Mouse (Mus musculus) brain, embryonic 14.5 days (tissue): ENCODE measurements around the gene Rps6kb1.

ENCODE experiments used
- CTCF ChIP-seq: fragments of 200-500 bp; IDR thresholded peaks from 2 replicates; pipeline ENCODE4 v1.5.1; 2012; ENCODE audit warnings: inconsistent platforms, mild to moderate bottlenecking, moderate library complexity, borderline replicate concordance; ENCODE audit not compliant: insufficient read depth, insufficient read length; ENCODE audit errors: extremely low read depth
- POLR2A ChIP-seq: fragments of 200-500 bp; IDR thresholded peaks from 2 replicates; pipeline ENCODE4 v1.6.1; 2012; ENCODE audit warnings: mild to moderate bottlenecking, inconsistent platforms, borderline replicate concordance; ENCODE audit not compliant: poor library complexity, insufficient read depth, insufficient read length, severe bottlenecking; ENCODE audit errors: extremely low read depth

DNA sequence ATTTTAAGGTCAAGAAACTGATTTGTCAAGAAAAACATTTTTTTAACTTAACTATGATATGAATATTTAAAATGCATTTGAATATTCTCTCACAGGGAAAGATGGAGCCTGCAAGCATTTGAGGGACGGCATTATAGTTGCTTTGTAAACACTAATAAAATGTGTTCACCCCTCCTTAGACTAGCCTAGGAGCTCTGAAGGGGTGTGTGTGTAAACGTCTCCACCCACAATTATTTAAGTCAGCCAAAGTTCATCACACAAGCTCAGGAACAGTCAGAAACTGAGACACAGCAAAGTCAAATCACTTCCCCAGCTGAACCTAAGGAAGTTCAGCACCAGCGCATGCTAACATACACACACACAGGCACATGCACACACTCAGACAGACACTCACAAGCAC, 71.0 kb downstream of the Rps6kb1 start:
- TF ChIP-seq CTCF = no peak
- TF ChIP-seq POLR2A = no peak
